Mouse (Mus musculus): ENCODE results near the gene Slc17a7. TPM values are rescaled to one million over a fixed set of nuclear protein-coding genes. Genes with fewer than 3 reads are reported as not detected.
A peak's percentile ranks its signal among the peaks of the same experiment; 100 is the strongest.

Gene Slc17a7
- polyA plus RNA-seq, 1 experiment from 2014 or later, result 1.1 TPM

- H3K9me3 ChIP-seq (replicated peaks; ENCODE audit: control insufficient read depth, low read length, poor library complexity, severe bottlenecking), result no peaks in the 10 kb centered on the region
- WGBS, result 4% methylated on average over 13 of the region's 13 CpGs
- H3K4me1 ChIP-seq (ENCODE audit: control insufficient read depth, insufficient read depth, low read length), result peaks cover 5% of the 10 kb centered on the region
- no peak overlapping the region for H3K4me3 ChIP-seq (ENCODE audit: low read depth, low read length)
- no peak for ATAC-seq
- peaks cover 63% of the 10 kb centered on the region for H3K27me3 ChIP-seq (ENCODE audit: control insufficient read depth, insufficient read depth, low read depth, low read length)
- H3K9ac ChIP-seq (ENCODE audit: low read depth, low read length), result no peak overlapping the region
- no peaks in the 10 kb centered on the region for H3K36me3 ChIP-seq (ENCODE audit: control insufficient read depth, insufficient read depth, low read length)
- H3K27ac ChIP-seq (ENCODE audit: low read length), result no peak overlapping the region
- no peak overlapping the region for H3K4me2 ChIP-seq (ENCODE audit: low read length)
These were observed 11.6 kb downstream of the Slc17a7 start for GRCm38 (mm10) chr7:45175398-45175797.

DNA sequence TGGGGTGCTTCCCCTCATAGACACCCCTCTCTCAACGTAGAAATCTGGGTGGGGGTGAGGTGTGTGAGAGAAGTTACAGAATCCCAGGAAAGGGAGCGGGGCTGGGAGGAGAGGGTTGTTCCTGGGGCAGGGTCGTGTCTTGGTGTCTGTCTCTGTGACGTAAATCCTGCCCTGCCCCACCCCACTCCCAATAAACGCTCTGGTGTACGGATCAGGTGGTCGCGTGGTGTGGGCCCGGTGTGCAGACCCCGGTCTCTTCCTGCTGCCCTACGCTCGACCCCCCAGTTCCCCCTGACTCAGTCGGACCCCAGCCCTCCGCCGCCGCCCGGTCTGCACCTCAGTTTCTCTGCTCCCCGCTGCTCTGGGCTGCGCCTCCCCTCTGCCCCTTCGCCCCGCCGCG, 12.2 kb downstream of the Slc17a7 start:
- H3K9ac ChIP-seq (ENCODE audit: low read depth, low read length), result no peak overlapping the region
- H3K4me3 ChIP-seq (ENCODE audit: low read depth, low read length), result peak overlapping the region; percentile 17
- H3K27ac ChIP-seq (ENCODE audit: low read length), result no peak overlapping the region
- peaks cover 5% of the 10 kb centered on the region for H3K4me1 ChIP-seq (ENCODE audit: control insufficient read depth, insufficient read depth, low read length)
- peak overlapping the region; percentile 40 for H3K4me2 ChIP-seq (ENCODE audit: low read length)
- H3K27me3 ChIP-seq (ENCODE audit: control insufficient read depth, insufficient read depth, low read depth, low read length), result peaks cover 69% of the 10 kb centered on the region
- no peaks in the 10 kb centered on the region for H3K9me3 ChIP-seq (replicated peaks; ENCODE audit: control insufficient read depth, low read length, poor library complexity, severe bottlenecking)
- no peaks in the 10 kb centered on the region for H3K36me3 ChIP-seq (ENCODE audit: control insufficient read depth, insufficient read depth, low read length)
- no peak for ATAC-seq
- WGBS, result 3% methylated on average over 23 of the region's 23 CpGs

GRCm38 (mm10) chr7:45176356-45176755, 12.6 kb downstream of the Slc17a7 start:
- Histone ChIP-seq H3K9ac (ENCODE audit: low read depth, low read length) (no peak overlapping the region), H3K4me2 (ENCODE audit: low read length) (peak overlapping the region; percentile 40), H3K27me3 (ENCODE audit: control insufficient read depth, insufficient read depth, low read depth, low read length) (peaks cover 73% of the 10 kb centered on the region), H3K4me3 (ENCODE audit: low read depth, low read length) (peak overlapping the region; percentile 17), H3K36me3 (ENCODE audit: control insufficient read depth, insufficient read depth, low read length) (no peaks in the 10 kb centered on the region), H3K9me3 (replicated peaks; ENCODE audit: control insufficient read depth, low read length, poor library complexity, severe bottlenecking) (no peaks in the 10 kb centered on the region), H3K27ac (ENCODE audit: low read length) (no peak overlapping the region), H3K4me1 (ENCODE audit: control insufficient read depth, insufficient read depth, low read length) (peaks cover 7% of the 10 kb centered on the region)
- 3% methylated on average over 27 of the region's 31 CpGs for WGBS
- ATAC-seq, result no peak

DNA sequence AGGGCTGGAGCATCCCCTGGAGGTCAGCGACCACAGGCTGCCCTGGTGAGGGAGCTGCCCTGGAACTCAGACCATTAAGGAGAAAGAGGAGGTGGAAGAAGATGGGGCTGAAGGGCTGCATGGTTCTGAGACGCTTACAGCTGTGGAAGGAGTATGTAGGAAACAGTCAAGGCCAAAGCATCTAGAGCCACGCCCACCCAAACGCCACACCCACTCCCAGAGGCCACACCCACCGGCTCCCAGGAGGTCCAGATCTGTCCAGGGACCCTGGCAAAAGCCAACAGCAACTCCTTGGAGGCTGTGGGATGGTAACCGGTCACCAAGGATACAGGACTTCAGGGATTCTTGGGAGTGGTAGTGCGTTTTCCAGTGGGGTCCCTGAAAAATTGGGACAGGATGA, 14.8 kb downstream of the Slc17a7 start:
- no peak overlapping the region for H3K4me3 ChIP-seq (ENCODE audit: low read depth, low read length)
- peaks cover 94% of the 10 kb centered on the region for H3K27me3 ChIP-seq (ENCODE audit: control insufficient read depth, insufficient read depth, low read depth, low read length)
- no peak overlapping the region for H3K4me2 ChIP-seq (ENCODE audit: low read length)
- no peak overlapping the region for H3K9ac ChIP-seq (ENCODE audit: low read depth, low read length)
- no peak for ATAC-seq
- no peak overlapping the region for H3K27ac ChIP-seq (ENCODE audit: low read length)
- no peaks in the 10 kb centered on the region for H3K9me3 ChIP-seq (replicated peaks; ENCODE audit: control insufficient read depth, low read length, poor library complexity, severe bottlenecking)
- 22% methylated on average over 7 of the region's 7 CpGs for WGBS
- H3K4me1 ChIP-seq (ENCODE audit: control insufficient read depth, insufficient read depth, low read length), result peaks cover 19% of the 10 kb centered on the region
- no peaks in the 10 kb centered on the region for H3K36me3 ChIP-seq (ENCODE audit: control insufficient read depth, insufficient read depth, low read length)

DNA sequence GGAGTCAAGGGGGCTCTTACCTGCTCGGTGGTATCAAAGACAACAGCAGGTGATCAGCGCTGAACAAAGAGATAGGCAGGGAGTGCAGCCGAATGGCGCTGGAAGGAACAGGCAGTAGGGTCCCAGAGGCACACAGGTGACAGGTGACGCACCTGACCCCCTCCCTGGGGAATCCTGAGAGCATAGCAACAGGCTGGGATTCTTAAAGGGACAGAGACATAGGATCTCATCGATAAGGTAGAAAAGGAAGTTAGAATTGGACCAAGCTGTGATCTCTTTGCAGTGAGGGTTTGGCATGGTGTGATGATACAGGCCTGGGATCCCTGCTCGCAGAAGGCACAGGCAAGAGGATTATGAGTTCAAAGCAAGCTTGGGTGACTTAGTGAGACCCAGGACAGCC, 15.7 kb downstream of the Slc17a7 start, which contains the start of gene Gfy:
TSS of gene Gfy (minus strand) at position 101 of the 400 bp plus-strand sequence.
- ATAC-seq, result no peak
- Histone ChIP-seq H3K36me3 (ENCODE audit: control insufficient read depth, insufficient read depth, low read length) (no peaks in the 10 kb centered on the region), H3K4me2 (ENCODE audit: low read length) (no peak within 1 kb of the TSS), H3K27ac (ENCODE audit: low read length) (no peak within 1 kb of the TSS), H3K9me3 (replicated peaks; ENCODE audit: control insufficient read depth, low read length, poor library complexity, severe bottlenecking) (no peaks in the 10 kb centered on the region), H3K27me3 (ENCODE audit: control insufficient read depth, insufficient read depth, low read depth, low read length) (peaks cover 95% of the 10 kb centered on the region), H3K4me1 (ENCODE audit: control insufficient read depth, insufficient read depth, low read length) (peaks cover 19% of the 10 kb centered on the region), H3K4me3 (ENCODE audit: low read depth, low read length) (no peak within 1 kb of the TSS), H3K9ac (ENCODE audit: low read depth, low read length) (no peak within 1 kb of the TSS)
- WGBS, result 26% methylated on average over 7 of the region's 7 CpGs

- Histone ChIP-seq H3K4me3 (ENCODE audit: low read depth, low read length) (peak within 1 kb of the TSS; percentile 42), H3K9me3 (replicated peaks; ENCODE audit: control insufficient read depth, low read length, poor library complexity, severe bottlenecking) (no peaks in the 10 kb centered on the region), H3K27me3 (ENCODE audit: control insufficient read depth, insufficient read depth, low read depth, low read length) (peaks cover 81% of the 10 kb centered on the region), H3K4me1 (ENCODE audit: control insufficient read depth, insufficient read depth, low read length) (peaks cover 19% of the 10 kb centered on the region), H3K27ac (ENCODE audit: low read length) (no peak within 1 kb of the TSS), H3K9ac (ENCODE audit: low read depth, low read length) (peak within 1 kb of the TSS; percentile 56; the same call in 1 of the 2 replicates), H3K4me2 (ENCODE audit: low read length) (peak within 1 kb of the TSS; percentile 76), H3K36me3 (ENCODE audit: control insufficient read depth, insufficient read depth, low read length) (no peaks in the 10 kb centered on the region)
- 21% methylated on average over 20 of the region's 20 CpGs for WGBS
- no peak for ATAC-seq
These were observed 17.2 kb downstream of the Slc17a7 start, which contains the start of gene Pth2 for GRCm38 (mm10) chr7:45180896-45181477. TSS of gene Pth2 (plus strand) at chr7:45180995.

DNA sequence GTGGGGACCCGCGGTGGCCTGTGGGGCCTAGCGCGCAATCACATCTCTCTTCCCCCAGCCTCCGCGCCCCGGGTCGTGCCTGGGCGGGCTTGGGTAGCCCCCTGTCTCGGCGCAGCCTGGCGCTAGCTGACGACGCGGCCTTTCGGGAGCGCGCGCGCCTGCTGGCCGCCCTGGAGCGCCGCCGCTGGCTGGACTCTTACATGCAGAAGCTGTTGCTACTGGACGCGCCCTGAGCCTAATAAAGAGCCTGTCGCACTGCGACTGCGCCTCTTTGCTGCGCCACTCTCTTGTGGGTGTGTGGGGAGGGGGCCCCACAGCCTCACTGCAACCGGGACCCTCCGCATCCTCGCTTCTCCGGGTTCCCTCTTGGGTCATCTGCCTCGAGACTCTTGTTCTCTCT, 17.8 kb downstream of the Slc17a7 start:
- peak overlapping the region; percentile 42 for H3K4me3 ChIP-seq (ENCODE audit: low read depth, low read length)
- no peaks in the 10 kb centered on the region for H3K9me3 ChIP-seq (replicated peaks; ENCODE audit: control insufficient read depth, low read length, poor library complexity, severe bottlenecking)
- no peak overlapping the region for H3K27ac ChIP-seq (ENCODE audit: low read length)
- H3K27me3 ChIP-seq (ENCODE audit: control insufficient read depth, insufficient read depth, low read depth, low read length), result peaks cover 77% of the 10 kb centered on the region
- ATAC-seq, result no peak
- 5% methylated on average over 34 of the region's 35 CpGs for WGBS
- H3K4me1 ChIP-seq (ENCODE audit: control insufficient read depth, insufficient read depth, low read length), result peaks cover 14% of the 10 kb centered on the region
- H3K9ac ChIP-seq (ENCODE audit: low read depth, low read length), result peak overlapping the region; percentile 56; the same call in 1 of the 2 replicates
- peak overlapping the region; percentile 76 for H3K4me2 ChIP-seq (ENCODE audit: low read length)
- H3K36me3 ChIP-seq (ENCODE audit: control insufficient read depth, insufficient read depth, low read length), result no peaks in the 10 kb centered on the region

DNA sequence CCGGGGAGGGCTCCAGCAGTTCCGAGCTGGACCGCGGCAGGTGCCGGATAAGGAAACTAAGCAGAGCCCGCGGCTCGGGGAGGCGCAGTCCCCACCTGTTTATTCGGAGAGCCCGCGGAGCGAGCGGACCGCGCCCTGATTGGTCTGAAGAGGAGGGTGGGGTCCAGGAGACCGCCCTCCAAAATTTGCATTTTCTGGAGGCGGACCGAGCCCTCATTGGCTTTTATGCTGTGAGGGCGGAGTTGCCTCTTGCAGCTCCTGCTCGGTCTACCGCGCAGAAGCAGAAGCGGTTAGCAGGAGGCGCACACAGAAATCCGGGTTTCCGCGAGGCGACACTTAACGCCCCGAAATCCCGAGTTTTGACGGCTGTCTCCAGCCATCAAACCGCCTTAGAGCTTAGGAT, 18.5 kb downstream of the Slc17a7 start:
- peak overlapping the region; percentile 40; the same call in 1 of the 2 replicates for H3K9ac ChIP-seq (ENCODE audit: low read depth, low read length)
- peak overlapping the region; percentile 76 for H3K4me2 ChIP-seq (ENCODE audit: low read length)
- H3K4me1 ChIP-seq (ENCODE audit: control insufficient read depth, insufficient read depth, low read length), result peaks cover 14% of the 10 kb centered on the region
- no peak overlapping the region for H3K27ac ChIP-seq (ENCODE audit: low read length)
- peak overlapping the region; percentile 42 for H3K4me3 ChIP-seq (ENCODE audit: low read depth, low read length)
- WGBS, result under 1% methylated on average over 34 of the region's 34 CpGs
- no peaks in the 10 kb centered on the region for H3K36me3 ChIP-seq (ENCODE audit: control insufficient read depth, insufficient read depth, low read length)
- peaks cover 70% of the 10 kb centered on the region for H3K27me3 ChIP-seq (ENCODE audit: control insufficient read depth, insufficient read depth, low read depth, low read length)
- no peaks in the 10 kb centered on the region for H3K9me3 ChIP-seq (replicated peaks; ENCODE audit: control insufficient read depth, low read length, poor library complexity, severe bottlenecking)
- ATAC-seq, result peak; percentile 87

GRCm38 (mm10) chr7:45182606-45183005, 18.9 kb downstream of the Slc17a7 start:
- Histone ChIP-seq H3K4me1 (ENCODE audit: control insufficient read depth, insufficient read depth, low read length) (peaks cover 14% of the 10 kb centered on the region), H3K4me2 (ENCODE audit: low read length) (peak overlapping the region; percentile 76), H3K4me3 (ENCODE audit: low read depth, low read length) (peak overlapping the region; percentile 42), H3K9ac (ENCODE audit: low read depth, low read length) (peak overlapping the region; percentile 40; the same call in 1 of the 2 replicates), H3K9me3 (replicated peaks; ENCODE audit: control insufficient read depth, low read length, poor library complexity, severe bottlenecking) (no peaks in the 10 kb centered on the region), H3K27ac (ENCODE audit: low read length) (no peak overlapping the region), H3K36me3 (ENCODE audit: control insufficient read depth, insufficient read depth, low read length) (no peaks in the 10 kb centered on the region), H3K27me3 (ENCODE audit: control insufficient read depth, insufficient read depth, low read depth, low read length) (peaks cover 66% of the 10 kb centered on the region)
- WGBS, result 13% methylated on average over 11 of the region's 11 CpGs
- ATAC-seq, result no peak

Measured in midbrain, embryonic 16.5 days (tissue).